Mouse (Mus musculus): ENCODE measurements at regions not wholly inside any gene's neighbourhood (a gene's known extent, or its start where the extent isn't known, plus 50 kb on each side); places are given as distances from the start of the nearest gene placed in this dataset.

DNA sequence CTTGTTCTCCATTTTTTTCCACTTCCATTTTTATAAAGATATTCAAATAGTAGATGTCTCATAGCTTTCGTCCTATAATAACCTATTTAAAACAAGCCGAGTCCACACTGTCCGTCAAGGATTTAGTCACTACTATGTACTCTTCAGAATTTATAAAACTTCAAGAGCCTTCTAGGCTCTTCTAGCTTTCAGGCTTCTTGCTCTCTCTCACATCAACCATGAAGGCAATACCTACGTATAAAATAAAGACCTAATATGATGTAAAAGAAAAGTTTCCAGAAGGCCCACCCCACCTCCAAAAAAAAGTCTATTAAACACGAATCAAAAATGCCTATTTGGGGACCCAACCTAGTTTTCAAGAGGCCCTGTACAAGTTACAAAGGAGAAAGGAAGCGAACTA is 57.0 kb upstream of the Ifne start:
- no peak for TF ChIP-seq CTCF (IDR thresholded peaks at IDR 0.05; ENCODE audit: control insufficient read depth, insufficient read depth, low read length)
- no peak for TF ChIP-seq POLR2A (IDR thresholded peaks at IDR 0.05; ENCODE audit: borderline replicate concordance, control insufficient read depth, low read depth, low read length)
